Mouse (Mus musculus) gastrocnemius, postnatal 36 days (tissue): ENCODE measurements at regions not wholly inside any gene's neighbourhood (a gene's known extent, or its start where the extent isn't known, plus 50 kb on each side); places are given as distances from the start of the nearest gene placed in this dataset.

Experiments used
- DNase-seq, 2 experiments: peaks; one replicate each; pipeline ENCODE4 v3.0.0; 2022
- intact Hi-C: fragments of 180-260 bp; cut with DNase I; formaldehyde crosslinking; loops from one replicate; pipeline ENCODE4 v1.15.1; 2025

DNA sequence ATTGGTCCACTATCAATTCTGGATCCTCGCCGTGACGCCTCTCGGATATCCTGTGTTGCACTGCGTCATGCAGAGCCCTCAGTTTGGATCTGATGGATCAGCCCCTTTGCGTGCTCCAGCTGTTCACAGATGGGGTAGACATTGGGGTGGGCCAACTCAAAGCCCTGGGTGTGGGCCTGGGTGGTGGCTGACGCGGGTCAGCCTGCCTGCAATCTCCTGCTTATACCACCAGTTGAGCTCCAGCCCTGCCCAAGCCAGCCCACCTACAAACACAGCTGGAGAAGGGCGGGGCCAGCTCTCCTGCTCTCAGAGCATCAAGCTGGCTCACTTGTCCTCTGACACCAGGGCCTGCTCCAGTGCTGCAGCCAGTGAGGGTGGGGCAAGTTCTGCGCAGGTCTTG is 73.1 kb downstream of the Rps15a start:
- intact Hi-C loops, result no loop called here
- DNase-seq, result no peak

DNA sequence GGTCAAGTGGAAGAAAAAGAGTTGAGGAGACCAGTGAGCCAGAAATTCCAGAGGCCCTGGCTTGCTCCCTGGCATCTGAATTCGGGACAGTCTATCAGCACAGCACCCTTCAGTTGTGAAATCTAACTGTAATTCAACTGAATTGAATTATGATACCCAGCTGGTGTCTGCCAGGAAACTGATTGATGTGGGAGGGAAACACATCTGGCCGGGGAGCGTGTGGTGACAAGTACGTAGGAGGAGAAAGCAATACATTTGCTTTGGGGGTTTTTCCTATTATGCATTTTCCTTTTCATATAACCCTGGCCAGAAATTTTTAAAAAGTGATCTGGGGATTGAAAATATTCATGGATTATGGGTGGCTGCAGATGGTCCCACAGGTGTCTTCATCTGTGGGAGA is 76.1 kb downstream of the Rps15a start:
- DNase-seq, result no peak
- intact Hi-C loops, result no loop called here

DNA sequence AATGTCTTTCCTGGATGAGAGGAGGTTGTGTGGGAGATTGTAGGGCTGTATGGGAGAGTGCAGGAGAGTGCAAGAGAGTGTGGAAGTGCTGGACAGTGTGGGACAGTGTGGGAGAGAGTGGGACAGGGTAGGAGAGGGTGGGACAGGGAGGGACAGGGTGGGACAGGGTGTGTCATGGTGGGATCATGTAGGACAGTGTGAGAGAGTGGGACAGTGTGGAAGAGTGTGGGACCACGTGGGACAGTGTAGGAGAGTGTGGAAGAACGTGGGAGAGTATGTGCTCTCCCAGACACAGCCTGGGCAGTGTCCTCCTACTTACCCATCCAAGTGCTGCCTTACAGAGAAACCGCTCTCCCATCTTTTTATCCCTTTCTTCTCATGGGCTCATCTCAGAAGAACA is 78.9 kb downstream of the Rps15a start:
- no peak for DNase-seq
- intact Hi-C loops, result no loop called here

DNA sequence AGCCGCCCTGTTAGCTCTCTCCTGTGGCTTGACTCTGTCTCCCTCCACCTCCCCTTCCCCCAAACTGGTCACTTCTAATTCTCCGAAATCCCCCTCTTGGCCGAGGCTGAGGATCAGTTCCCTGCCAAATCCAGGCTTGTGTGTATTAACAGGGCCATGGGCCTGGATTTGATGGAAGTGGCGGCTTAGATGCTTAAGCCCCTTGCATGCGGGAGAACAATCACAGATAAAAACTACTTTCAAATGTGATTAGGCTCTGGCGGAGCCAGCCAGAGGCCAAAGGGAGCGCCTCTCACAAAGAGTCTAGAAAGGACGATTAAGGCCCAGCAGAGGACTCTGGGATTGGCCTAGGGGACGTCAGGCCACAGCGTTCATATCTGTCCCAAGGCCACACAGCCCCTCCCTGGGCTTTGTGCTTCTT is 89.9 kb downstream of the Rps15a start:
- DNase-seq, result no peak
- intact Hi-C loops, result no loop called here

DNA sequence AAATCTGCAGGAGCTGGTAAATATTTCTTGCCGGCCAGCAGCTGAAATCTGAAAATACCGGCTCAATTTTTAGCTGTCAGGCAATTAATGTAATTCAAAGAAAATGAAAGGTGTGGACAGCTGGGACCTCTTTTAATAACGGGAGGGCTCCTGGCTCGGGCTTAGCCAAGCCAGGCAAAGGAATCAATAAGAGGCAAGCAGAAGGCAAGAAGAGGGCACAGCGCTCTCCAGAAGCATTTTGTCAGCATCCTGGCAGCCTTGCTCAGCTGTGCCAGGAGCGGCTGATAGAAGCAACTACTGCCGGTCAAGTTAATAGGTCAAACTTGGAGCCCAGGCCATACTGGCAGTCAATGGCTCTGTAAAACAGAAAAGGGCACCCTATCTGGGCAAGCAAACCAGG is 111.4 kb downstream of the Rps15a start:
- no peak for DNase-seq
- intact Hi-C loops, result no loop called here

DNA sequence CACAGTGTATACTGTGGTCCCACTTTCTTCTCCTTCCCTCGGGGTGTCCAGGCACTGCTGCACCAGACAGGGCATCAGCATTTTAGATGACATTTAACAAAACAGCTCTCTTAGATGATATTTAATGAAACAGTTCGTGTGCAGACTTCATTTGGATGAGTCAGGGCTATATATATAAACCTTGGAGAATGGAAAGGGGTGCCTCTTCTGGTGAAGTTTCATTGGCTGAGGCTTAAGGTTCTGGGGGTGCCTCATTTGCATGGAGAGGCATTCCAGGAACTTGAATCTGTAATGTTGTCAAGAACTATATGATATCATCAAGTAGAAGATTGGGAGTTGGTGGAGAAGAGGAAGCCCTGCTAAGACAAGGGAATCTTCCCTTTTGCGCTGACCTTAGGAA is 114.1 kb downstream of the Rps15a start:
- DNase-seq, result no peak
- intact Hi-C loops, result no loop called here

DNA sequence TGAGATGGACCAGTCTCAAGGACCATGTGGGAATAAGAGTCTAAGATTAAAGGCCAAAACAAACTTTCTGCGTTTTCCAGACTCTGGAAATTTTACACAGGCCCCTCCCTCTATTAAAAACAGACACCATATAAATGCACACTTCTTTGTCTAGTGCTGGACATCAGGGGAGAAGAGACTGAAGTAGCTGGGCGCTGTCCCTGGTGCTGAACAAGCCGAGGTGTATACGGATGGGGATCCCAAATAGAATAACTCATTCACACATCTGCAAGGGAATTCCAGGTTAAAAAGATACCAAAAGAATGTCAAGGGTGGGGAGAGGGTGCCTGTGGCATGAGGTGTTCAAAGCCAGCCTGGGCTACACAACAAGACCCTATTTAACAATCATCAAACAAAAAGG is 114.9 kb downstream of the Rps15a start:
- intact Hi-C loops, result no loop called here
- DNase-seq, result no peak

DNA sequence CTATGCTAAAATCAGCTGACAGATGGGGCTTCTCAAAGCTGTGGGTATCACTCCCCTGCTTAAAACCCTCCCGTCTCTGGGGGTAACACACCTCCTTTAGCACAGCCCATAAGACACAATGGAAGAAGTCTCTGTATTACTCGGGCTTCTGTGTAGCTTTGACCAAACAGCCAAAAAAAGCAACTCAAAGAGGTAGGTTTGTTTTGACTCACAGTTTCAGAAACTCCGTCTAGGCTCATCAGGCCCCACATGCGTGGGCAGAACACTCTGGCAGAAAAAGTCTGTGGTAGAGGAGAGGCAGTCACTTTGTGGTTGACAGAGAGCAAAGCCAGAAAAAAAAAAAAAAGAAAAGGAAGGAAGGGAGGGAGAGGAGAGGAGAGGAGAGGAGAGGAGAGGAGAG is 133.8 kb downstream of the Rps15a start:
- intact Hi-C loops, result no loop called here

DNA sequence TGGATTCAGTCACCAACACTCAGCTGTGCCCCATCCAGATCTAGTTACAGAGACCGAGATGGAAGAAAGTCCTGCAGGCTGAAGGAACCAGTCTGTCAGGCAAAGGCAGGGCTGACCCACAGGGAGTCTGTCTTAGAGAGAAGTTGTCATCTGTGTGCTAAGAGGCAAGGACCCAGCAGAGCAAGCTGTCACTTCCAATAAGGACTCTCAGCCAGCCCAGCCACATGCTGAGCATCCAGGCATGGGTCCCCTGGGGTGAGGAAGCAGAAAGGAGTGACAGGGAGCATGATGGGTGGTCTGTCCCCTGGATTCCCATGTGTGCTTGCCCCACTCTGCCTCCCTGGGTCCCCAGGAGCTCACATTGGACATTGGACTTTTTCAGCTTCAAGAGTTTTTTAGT is 144.8 kb downstream of the Rps15a start:
- intact Hi-C loops, result no loop called here
- no peak for DNase-seq

More for the DNA sequence above, 133.8 kb downstream of the Rps15a start:
- DNase-seq, result no peak

DNA sequence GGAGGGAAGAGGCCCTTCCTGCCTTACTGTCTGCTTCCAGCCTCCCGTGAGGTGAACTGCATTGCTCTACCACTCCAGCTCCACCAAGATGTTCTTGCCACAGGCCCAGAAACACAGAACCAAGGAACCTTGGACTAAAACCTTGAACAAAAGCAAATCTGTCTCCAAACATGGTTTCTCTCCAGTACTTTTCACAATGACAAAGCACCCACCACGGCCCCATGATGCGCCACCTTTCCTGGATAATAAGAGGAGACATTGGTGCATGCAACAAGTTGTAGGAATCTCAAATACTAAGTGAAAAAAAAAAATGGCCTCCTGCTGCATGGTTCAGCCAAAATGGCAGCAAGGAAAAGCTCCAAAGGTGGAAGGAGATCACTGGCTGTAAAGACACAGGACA is 172.6 kb downstream of the Rps15a start:
- no peak for DNase-seq
- intact Hi-C loops, result no loop called here

DNA sequence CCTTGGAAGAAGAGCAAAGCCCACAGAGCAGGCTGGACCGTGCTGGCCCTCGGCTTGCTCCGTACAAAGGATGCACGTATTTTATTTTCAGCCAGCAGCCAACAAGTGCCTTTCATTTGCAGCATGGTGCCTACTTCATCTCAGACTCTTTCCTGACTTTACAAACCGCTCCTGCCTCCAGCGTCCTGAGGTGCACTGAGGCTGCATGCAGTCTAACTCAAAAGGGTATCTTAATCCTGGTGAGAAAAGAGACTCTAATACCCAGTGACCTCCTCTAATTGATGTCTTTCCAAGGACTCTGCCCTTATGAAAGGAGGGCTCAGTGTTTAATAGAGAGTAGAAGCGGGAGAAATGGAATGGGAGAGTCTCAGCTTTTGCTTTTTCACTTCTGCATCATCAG is 176.4 kb downstream of the Rps15a start:
- intact Hi-C loops, result no loop called here
- no peak for DNase-seq

DNA sequence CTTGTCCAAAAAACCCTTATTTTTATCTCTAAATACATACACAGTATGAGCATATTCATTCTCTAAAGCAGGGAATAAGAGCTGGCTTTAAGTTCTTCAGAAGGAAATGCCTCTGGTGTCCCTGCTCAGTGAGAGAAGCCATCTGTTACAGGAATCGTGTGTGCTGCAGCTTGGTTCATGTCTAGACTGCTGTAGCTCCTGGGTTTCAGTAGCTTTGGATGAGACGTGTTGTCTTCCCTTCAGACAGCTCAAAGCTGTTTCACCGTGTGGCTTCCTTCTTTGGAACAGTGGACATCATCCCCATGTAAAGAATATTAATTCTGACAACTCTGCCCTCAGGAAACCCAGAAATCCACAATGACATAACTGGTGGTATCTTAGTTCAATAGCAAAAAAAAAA is 181.1 kb downstream of the Rps15a start:
- no peak for DNase-seq
- intact Hi-C loops, result no loop called here

DNA sequence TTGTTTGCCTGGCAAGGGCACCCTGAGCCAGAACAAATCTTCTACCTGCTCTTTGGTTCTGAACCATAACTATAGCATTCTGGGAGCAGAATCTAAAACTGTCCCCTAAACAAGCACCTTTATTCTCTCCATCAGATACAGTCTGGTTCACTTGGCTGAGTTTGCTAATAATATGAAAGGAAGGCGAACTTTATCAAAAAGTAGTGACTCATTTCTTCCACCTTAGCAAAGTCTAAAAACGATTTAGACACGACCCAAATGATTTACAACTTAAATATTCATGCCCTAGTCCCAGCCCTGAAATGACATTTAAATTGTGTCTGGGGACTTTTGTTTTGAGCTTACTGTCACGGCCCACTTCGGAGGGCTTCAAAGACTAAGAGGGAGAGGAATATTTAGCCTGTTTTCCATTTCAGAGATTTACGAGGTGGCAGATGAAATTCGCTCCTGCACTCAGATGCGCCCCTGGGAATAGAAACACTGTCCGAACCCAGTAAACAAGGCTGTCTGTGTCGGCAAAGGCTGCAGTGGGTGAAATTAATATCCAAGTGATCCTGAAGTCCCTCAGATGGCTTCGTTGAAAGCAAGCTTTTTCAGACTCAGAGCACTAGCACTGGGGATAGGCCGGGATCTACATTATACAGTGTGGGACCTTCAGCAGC is 184.6 kb downstream of the Rps15a start:
- DNase-seq, result no peak
- intact Hi-C loops, result no loop called here

DNA sequence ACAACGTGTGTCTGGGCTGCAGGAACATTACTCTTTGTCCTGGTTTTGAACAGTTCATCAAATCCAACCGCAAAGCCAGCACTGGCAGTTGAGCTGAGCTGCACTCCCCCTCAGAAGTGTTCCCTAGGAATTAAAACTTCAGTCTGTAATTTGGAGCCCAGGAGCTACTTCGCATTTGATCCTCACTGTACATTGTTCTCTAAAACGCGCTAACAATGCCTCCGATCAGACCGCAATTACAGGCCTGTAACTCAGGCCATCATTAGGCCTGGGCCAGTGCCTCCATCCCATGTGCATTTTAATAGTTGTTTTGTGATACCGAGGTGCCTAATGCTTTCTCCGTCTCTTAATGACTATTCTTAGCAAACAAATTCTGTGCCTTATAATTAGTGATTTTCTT is 185.6 kb downstream of the Rps15a start:
- no peak for DNase-seq
- intact Hi-C loops, result no loop called here

DNA sequence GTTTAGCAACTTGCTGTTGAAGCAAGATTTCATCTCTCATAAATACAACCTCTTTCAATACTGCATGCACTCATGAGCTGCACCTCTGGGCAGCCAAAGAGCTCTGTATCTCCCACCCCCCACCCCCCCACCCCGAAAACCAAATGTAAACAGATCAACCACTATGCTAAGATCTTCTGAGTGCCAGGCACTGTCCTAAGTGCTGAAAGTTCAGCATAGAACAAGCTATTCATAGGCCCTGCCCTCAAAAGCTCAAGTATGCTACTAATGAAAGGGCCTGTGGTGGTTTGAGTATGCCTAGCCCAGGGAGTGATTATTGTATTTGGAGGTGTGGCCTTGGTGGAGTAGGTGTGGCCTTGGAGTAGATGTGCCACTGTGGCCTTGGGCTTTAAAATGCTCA is 189.6 kb downstream of the Rps15a start:
- no peak for DNase-seq
- intact Hi-C loops, result no loop called here

DNA sequence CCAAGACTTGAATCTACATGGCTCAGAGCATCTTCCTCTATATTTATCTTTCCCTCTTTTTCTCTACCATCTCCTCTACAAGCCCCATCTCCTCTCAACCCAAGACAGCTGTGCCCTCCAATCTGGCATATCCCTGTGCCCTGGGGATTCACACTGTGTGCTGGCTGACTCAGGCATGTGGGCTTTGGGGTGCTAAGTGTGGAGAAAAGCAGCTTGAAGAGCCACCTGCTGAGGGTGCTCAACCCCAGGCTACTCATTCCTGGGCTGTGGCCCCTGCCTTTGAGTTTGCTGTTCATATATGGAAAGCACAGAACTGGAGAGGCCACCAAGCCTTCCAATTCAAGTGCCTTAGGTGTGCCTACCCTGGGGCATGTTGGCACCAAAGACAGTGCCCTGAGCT is 193.7 kb downstream of the Rps15a start:
- intact Hi-C loops, result no loop called here
- DNase-seq, result no peak

DNA sequence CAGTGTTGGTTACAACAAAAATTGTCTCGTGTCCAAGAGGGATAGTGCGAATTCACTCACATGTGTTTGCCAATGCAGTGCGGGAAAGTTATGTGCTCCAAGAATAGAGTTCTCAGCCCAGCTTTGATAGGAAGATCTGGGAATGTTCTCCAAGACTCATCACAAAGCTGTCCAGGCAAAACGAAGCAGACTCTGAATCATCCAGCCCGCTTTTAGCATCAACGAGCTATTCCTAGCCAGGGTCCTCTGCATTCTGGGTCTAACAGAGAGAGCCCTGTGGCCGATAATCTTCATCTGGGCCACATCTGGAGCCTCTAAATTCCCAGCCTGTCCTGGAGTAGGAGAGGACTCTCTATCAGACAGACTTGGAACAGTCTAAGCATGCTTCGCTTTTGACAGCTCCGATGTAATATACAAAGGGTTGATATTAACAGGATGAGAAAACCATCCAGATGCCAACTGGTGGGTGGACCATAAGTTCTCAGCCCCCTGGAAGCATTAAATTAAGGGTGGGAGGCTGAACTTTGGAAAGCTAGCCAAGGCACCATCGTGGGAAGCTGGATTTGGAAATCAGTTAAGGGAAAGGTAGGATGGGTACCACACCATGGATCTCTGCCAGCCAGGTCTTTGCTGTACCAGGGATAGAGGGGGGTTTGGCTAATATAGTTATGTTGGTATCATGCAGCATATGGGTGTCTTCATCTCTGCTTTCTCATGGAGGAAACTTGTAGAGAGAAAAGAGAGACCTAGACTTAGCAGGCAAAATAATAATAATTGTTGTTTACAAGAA is 197.6 kb downstream of the Rps15a start:
- no peak for DNase-seq
- intact Hi-C loops, result no loop called here

DNA sequence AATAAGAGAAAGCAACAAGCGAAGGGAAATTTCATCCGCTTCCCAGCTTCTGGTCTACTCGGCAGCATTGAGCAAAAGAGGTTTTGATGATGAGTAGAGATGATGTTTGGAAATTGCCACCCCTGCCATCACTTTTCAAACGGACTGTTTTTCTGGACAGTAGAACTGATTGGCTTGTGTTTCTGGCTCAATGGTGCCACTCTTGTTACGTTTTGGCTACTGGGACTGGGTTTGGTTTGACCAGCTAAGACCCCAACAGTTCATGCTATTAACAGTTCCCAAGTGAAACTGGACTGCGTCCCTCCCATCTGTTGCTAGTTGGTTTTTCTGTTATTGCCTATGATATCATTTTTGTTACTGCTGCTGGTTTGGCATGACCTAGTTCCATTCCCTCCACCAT is 199.1 kb downstream of the Rps15a start:
- no peak for DNase-seq
- intact Hi-C loops, result no loop called here

DNA sequence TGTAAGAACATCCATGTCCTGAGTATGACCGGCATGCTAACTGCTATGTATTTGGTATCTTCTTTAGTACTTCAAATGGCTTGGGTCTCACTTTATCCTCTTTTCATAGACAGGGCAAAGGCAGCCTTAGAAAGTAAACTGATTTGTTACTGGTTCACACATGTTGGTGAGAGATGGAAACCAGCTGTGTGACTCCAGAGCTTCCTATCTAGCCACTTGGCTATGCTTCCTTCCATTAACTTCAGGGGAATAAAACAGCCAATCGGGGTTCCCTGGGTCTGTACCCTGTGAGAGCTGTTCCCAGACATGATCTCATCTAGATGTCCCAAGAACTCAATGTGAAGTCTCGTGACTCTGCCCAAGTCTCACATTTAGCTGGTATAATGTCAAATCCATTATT is 203.5 kb downstream of the Rps15a start:
- no peak for DNase-seq
- intact Hi-C loops, result no loop called here

DNA sequence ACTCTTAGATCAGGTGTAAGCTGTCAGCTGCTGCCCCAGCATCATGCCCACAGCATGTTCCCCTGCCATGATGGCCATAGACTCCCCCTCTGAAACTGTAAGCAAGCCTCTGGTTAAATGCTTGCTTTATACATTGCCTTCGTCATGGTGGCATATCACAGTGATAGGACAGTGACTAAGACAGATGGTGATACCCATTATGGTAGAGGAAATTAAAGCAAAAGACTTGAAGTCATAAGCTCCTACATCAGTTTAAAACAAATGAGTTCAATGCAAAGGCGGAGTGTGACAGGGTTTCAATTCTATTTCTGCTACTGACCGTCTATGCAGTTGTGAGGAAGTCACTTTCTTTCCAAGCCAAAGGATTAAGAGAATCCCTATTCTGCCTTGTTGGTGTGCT is 204.9 kb downstream of the Rps15a start:
- no peak for DNase-seq
- intact Hi-C loops, result no loop called here

DNA sequence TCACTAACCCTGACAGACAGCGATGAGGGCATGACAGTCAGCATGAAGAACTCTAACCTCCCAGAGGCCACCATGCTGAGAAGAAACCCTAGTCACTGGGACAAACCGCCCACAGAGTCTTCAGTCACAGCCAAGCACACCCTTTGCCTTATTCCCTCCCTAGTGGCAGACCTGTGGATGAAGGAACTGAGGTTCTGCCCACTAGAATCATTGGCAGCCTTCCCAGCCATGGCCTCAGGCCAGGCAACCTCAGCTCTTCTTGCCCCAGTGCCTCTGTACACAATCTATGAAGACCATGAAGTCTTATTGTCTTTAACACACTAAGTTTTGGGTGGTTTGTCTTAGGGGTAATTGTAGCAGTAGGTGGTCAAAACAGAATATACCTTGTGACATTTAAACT is 219.5 kb downstream of the Rps15a start:
- intact Hi-C loops, result no loop called here
- no peak for DNase-seq

DNA sequence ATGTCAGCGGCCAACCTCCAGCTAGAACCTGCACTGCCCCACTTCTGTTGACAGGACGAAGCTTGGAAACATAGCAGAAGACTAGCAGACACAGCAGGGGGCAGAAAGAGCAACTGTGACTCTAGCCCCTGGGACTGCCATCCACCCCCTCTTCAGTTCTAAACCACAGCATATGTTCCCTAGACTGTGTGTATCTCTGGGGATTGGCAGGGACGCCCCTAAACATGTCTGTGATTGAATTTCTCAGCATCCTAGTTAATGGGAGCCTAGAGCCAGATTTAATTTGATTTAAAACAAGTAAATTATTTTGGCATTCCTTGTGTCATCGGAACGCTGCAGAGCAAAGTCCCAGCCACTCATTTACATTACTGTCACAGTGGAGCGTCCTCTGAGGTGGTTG is 228.7 kb downstream of the Rps15a start:
- intact Hi-C loops, result loop anchor here (10.0 kb wide), 1 partner anchor 572 kb away; no protein-coding TSS in a partner anchor
- no peak for DNase-seq
